Mouse (Mus musculus) brain, adult 10 weeks (tissue): ENCODE results near the gene Ap2s1. TPM values are rescaled to one million over a fixed set of nuclear protein-coding genes. Genes with fewer than 3 reads are reported as not detected.

Experiments
- polyA plus RNA-seq: library from polyadenylated mRNA; stranded (reverse); fragments of 350-450 nt; fragmentation: Illumina TruSeq; extraction: RNeasy Lipid Tissue Mini Kit (QIAGEN cat#74804); gene quantifications from one replicate; pipeline ENCODE4 v1.2.3, GENCODE M21; 2015; ENCODE audit warnings: low read depth, low replicate concordance

Ap2s1 gene
- 421 TPM for polyA plus RNA-seq

DNA sequence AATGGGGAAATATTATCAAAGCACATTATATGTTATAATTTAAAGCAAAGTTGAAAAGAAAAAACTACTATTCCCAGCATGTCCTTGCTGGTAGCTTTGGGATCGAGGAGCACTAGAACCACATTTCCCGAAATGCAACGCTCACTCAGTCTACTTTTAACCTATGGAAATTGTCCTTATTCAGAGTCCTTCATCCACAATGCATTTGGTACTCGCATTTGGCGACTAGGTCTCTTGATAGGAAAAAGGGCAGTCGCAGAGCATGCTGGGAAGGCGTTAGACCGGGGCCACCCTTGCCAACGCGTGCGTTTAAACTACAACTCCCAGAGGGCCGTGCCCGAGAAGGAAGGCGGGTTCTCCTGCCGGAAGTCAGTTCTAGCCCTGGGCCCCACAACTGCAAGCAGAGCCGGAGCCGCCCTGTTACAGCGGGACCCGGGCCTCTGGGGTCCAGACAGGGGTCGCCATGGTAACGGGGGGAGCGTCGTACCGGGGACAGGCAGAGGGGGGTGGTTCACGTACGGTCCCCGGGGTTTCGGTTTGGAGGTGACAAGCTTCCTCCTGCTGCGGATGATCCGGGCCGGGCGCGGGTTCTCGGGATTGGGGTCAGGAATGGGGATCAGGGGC is at the start of gene Ap2s1:
TSS of gene Ap2s1 (plus strand) at position 338 of the 624 bp plus-strand sequence.

GRCm38 (mm10) chr7:16721629-16722028 is 16.6 kb upstream of the Ap2s1 start, which contains the start of gene Ceacam9:
Gene Ceacam9 (plus strand): TSS chr7:16721929.

DNA sequence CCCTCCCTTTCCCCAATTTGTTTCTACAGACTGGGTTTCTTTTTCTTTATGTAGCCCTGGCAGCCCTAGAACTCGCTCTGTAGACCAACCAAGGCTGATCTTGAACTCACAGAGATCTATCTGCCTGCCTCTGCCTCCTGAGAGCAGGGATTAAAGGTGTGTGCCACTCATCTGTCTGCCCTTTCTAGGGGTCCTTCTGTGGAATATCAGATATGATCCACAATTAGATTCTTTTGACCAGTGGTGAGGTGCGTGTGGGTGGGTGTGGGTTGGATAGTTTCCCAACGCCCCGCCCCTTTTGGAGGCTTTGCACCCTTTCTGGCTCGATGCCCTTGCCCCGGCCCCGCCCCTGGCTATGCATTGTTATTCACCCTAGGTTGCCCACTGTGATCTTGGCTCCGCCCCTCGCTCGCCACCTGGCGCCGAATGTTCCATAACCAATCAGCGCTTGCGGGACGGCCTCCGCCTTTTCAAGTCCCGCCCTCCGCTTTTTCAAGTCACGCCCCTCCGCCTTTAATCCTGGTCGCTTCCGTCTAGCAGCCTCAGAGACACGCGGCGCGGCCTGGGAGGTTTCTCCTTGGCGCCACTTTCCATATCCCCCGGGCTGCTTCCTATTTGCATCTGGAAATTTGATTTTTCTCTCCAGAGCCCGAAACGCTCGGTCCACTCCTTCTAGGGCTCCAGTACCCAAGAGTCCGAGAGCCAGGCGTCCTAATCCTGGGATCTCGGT is 42.8 kb downstream of the Ap2s1 start, which contains the start of gene Slc1a5:
TSS of gene Slc1a5 (plus strand) at position 516 of the 730 bp plus-strand sequence.

Other genes with a start within 250 kb of the Ap2s1 start
- gene Arhgap35, start 123.4 kb upstream of the Ap2s1 start, polyA plus RNA-seq = 60.4 TPM
- not detected for gene Ceacam15, start 62.7 kb upstream of the Ap2s1 start, polyA plus RNA-seq
- 0.55 TPM for gene Ceacam9, start 16.5 kb upstream of the Ap2s1 start, polyA plus RNA-seq
- gene Slc1a5, start 42.9 kb downstream of the Ap2s1 start, polyA plus RNA-seq = 2.6 TPM
- gene Strn4, start 77.5 kb downstream of the Ap2s1 start, polyA plus RNA-seq = 165 TPM
- gene Fkrp, start 78.3 kb downstream of the Ap2s1 start, polyA plus RNA-seq = 36.4 TPM
- 4.0 TPM for gene Prkd2, start 104.5 kb downstream of the Ap2s1 start, polyA plus RNA-seq
- 69.7 TPM for gene Dact3, start 136.9 kb downstream of the Ap2s1 start, polyA plus RNA-seq
- gene Gng8, start 153.4 kb downstream of the Ap2s1 start, polyA plus RNA-seq = 5.7 TPM
- not detected for gene Ptgir, start 168.1 kb downstream of the Ap2s1 start, polyA plus RNA-seq
- 1,467 TPM for gene Calm3, start 185.7 kb downstream of the Ap2s1 start, polyA plus RNA-seq
- gene Pnmal2, start 206.3 kb downstream of the Ap2s1 start, polyA plus RNA-seq = 160 TPM
- gene Pnmal1, start 221.3 kb downstream of the Ap2s1 start, polyA plus RNA-seq = 101 TPM
- 64.6 TPM for gene Gm42372, start 244.7 kb downstream of the Ap2s1 start, polyA plus RNA-seq